Mouse (Mus musculus) kidney, adult 2 months (tissue): ENCODE results near the gene Atp11a. TPM values are rescaled to one million over a fixed set of nuclear protein-coding genes. Genes with fewer than 3 reads are reported as not detected.
A peak's percentile ranks its signal among the peaks of the same experiment; 100 is the strongest.

Experiments used
- DNase-seq: peaks from one replicate; pipeline ENCODE4 v3.0.0; 2021
- H3K27ac ChIP-seq: fragments of 200-500 bp; 2 replicates; pipeline ENCODE4 v1.5.1; 2012; ENCODE audit warnings: low read depth, low read length, control low read depth, inconsistent platforms; ENCODE audit not compliant: insufficient read depth
- H3K27me3 ChIP-seq: fragments of 200-500 bp; replicated peaks from 2 replicates; pipeline ENCODE4 v1.6.1; 2012; ENCODE audit warnings: mild to moderate bottlenecking, moderate library complexity, low read length, inconsistent platforms; ENCODE audit not compliant: control insufficient read depth, insufficient read depth
- H3K36me3 ChIP-seq: fragments of 200-500 bp; 2 replicates; pipeline ENCODE4 v1.6.1; 2012; ENCODE audit warnings: mild to moderate bottlenecking, moderate library complexity, low read length, inconsistent platforms; ENCODE audit not compliant: control insufficient read depth, insufficient read depth
- H3K4me1 ChIP-seq: fragments of 200-500 bp; 2 replicates; pipeline ENCODE4 v1.6.1; 2011; ENCODE audit warnings: low read length; ENCODE audit not compliant: control insufficient read depth, insufficient read depth
- H3K4me3 ChIP-seq: fragments of 200-500 bp; 2 replicates; pipeline ENCODE4 v1.5.1; 2011; ENCODE audit warnings: mild to moderate bottlenecking, low read depth, low read length, control low read depth; ENCODE audit not compliant: insufficient read depth
- CTCF ChIP-seq: fragments of 200-500 bp; conservative IDR thresholded peaks from 2 replicates; pipeline ENCODE4 v1.5.1; 2011; ENCODE audit warnings: low read depth, mild to moderate bottlenecking, control low read depth, low read length, moderate library complexity, mixed read lengths; ENCODE audit not compliant: insufficient read depth, insufficient read length
- POLR2A ChIP-seq: fragments of 200-500 bp; IDR thresholded peaks from one replicate; pipeline ENCODE4 v1.6.1; 2011; ENCODE audit warnings: low read depth, low read length, control low read depth
- WGBS: fragments of 180-500 bp; shearing (Covaris S2); methylation state at CpG from one replicate; pipeline ENCODE4 v1.1.7; 2018; 5-methylcytosine and 5-hydroxymethylcytosine counted together
- polyA plus RNA-seq: library from polyadenylated mRNA; depleted of rRNA; stranded (reverse); fragments of >200 nt; gene quantifications from 2 replicates; pipeline ENCODE4 v1.2.3, GENCODE M21; 2012

The Atp11a gene
- polyA plus RNA-seq, 1 experiment = 176 TPM

DNA sequence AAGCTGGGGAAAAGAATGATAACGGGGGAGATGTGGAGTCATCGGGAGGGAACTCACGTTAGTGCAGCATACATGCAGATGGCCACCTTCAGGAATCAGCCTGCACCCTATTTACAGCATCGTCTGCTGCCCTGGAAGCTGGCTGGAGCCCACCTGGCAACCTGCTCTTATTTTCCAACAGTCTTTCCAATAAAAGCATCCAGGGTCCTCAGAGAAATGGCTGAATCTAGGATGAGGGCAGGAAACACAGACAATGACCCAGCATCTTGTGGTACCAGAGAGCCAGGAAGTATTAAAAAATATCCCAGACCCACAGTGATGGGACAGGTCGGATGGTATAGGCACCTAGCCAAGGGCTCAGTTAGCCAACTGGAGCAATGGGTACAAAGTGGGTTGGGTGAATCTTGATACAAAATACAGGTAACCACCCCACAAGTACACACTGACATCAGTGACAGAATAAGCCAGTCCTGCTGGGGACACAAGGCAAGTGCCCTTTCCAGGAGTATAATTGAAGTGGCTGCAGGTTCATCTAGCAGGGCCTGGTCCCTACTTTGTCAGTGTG is 136.2 kb downstream of the Atp11a start:
- no peak for DNase-seq
- Histone ChIP-seq H3K36me3 (no peaks in the 10 kb centered on the region), H3K27ac (no peak overlapping the region), H3K27me3 (no peaks in the 10 kb centered on the region), H3K4me3 (no peak overlapping the region), H3K4me1 (peaks cover 10% of the 10 kb centered on the region)
- WGBS = 76% methylated on average over 5 of the region's 5 CpGs
- TF ChIP-seq CTCF (no peak), POLR2A (no peak)

DNA sequence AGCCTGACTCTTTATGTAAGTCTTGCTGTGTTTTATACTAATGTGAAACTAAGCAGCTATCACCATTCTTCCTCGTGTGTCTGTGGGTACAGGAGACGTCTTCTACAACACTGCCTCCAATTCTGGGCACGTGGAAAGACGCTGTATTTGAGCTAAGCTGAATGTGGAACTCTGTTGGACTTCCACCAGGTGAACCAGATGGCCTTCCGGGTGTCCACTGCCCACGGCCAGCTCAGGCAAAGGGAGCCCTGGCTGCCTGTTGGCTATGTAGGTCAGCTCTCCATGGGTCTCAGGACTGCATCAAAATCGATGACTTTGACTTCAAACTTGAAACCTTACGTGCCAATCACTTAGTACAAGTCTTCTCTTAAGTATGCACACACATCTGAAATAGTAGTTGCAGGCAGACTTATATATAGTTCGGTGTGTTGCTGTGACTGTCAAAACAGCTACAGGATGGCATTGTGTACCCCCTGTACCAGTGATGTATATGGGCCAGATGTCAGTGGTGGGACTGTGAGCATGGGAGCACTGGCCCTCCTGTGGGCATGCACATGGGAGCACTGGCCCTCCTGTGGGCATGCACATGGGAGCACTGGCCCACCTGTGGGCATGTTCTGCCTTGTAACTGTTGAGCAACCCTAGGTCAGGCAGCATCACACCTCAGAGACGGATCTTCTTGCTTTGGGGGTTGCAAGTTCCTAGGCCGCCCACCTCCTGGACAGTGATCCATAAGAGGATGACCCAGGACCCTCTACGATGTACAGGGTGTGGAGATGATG is 137.2 kb downstream of the Atp11a start:
- 84% methylated on average over 12 of the region's 12 CpGs for WGBS

DNA sequence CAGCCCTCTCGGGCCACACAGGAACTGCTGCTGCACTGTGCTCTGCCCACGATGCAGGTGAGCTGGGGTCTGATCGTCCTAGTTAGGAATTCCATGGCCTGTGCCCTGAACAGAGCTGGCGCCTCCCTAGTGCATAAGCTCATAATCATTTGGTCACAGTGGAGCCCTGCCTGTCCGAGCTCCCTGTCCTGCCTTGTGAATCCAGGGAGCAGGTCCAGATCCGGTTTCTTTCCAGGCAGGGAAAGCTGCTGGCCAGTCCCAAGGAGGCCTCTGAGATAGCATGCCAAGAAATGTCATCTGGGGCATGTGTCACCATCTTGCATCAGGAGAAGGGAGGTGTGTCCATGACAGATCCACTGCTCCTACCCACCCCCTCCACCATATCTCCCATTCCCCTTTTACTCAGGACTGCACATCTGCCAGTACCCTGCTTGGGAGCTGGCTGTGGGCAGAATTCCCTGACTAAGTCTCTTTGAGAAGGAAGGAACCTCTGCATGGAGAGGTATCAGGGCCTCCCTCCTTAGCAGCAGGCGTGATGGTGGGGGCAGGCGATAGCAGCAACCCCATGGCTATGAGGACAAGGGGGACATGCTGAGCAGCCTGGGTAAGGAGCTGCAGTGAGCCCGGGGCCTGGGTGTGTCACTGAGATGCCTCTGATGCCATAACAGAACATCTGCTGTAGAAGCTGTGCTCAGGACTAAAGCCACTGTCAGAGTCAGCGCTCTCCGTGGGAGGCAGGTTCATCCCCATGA is 138.1 kb downstream of the Atp11a start:
- Histone ChIP-seq H3K4me1 (peaks cover 23% of the 10 kb centered on the region), H3K4me3 (no peak overlapping the region), H3K36me3 (no peaks in the 10 kb centered on the region), H3K27me3 (no peaks in the 10 kb centered on the region), H3K27ac (no peak overlapping the region)
- no peak for DNase-seq
- TF ChIP-seq POLR2A (no peak), CTCF (no peak)
- 80% methylated on average over 11 of the region's 11 CpGs for WGBS

More for the DNA sequence above, 137.2 kb downstream of the Atp11a start:
- no peak for TF ChIP-seq CTCF
- Histone ChIP-seq H3K36me3 (no peaks in the 10 kb centered on the region), H3K27ac (no peak overlapping the region), H3K4me1 (peaks cover 18% of the 10 kb centered on the region), H3K27me3 (no peaks in the 10 kb centered on the region), H3K4me3 (no peak overlapping the region)
- DNase-seq = no peak

DNA sequence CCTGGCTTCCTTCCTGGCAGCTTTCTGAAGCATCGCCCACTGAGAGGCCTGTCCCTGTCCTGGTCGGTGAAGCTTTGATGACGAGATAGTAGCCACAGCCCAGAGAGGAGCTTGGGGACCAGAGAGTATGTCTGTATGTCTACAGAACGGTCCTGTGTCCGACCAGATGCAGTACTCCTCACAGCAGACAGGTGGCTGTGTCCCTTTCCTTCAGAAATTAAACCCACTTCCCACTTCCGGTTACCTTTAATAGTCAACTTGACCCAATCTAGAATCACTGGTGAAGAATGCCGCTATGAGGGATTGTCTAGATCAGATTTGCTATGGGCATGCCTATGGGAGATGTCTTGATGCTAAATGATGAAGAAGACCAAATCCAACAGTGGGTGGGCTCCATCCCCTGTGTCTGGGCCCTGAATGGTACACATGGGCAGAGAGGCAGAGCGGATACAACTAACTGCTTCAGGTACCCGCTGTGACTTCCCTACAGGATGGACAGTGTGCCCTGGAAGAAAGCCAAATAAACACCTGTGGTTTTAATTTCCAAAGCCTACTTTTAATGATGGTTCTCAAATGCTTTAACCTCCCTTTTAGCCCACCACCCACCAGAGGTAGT is 138.8 kb downstream of the Atp11a start:
- Histone ChIP-seq H3K36me3 (no peaks in the 10 kb centered on the region), H3K27me3 (no peaks in the 10 kb centered on the region), H3K4me1 (peaks cover 23% of the 10 kb centered on the region), H3K4me3 (no peak overlapping the region), H3K27ac (no peak overlapping the region)
- TF ChIP-seq CTCF (no peak; the same call in 1 of the 2 replicates), POLR2A (no peak)
- 61% methylated on average over 9 of the region's 9 CpGs for WGBS
- no peak for DNase-seq

DNA sequence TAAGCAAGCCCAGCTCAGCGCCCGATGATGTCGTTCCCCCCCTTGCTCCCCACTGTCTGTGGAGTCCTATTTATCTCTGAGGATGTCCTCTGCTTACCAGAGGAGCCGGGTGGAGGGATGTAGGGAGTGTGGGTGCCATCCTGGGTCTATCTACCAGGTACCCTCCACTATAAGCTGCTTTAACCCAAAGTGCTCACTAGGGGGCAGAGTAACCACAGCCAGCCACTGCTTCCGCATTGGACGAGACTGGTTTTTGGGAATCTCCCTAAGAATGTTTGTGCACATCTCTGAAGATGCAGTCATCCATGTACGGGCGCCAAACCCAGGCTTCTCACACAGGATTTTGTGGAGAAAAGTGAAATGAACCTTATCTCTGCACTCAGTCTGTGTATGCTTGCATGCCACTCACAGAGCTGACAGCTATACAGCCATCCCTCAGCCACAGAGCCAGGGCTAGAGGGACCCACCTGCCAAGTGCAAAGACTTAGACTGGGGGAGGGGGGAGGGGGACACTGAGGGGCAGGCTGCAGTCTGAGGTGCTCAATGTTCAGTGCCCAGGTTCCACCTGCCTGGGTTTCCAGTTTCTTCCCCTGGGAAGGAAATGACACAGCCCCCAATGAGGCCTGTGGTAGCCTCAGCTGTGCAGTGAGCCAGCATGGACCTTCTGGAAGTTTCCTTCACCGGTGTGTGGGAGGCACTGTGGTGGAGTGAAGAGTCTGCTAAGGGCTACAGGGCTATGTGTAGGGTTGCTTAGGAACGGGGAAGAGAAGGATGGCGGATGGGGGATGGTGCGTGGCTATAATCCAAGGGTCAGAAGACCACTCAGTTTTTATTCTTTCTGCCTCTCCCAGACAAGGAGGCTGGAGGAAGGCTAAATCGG is 139.9 kb downstream of the Atp11a start:
- Histone ChIP-seq H3K27me3 (no peaks in the 10 kb centered on the region), H3K4me1 (peaks cover 23% of the 10 kb centered on the region), H3K27ac (no peak overlapping the region), H3K36me3 (no peaks in the 10 kb centered on the region), H3K4me3 (no peak overlapping the region)
- 35% methylated on average over 13 of the region's 13 CpGs for WGBS
- TF ChIP-seq CTCF (peak; percentile 84), POLR2A (no peak)
- DNase-seq = peak; percentile 76

DNA sequence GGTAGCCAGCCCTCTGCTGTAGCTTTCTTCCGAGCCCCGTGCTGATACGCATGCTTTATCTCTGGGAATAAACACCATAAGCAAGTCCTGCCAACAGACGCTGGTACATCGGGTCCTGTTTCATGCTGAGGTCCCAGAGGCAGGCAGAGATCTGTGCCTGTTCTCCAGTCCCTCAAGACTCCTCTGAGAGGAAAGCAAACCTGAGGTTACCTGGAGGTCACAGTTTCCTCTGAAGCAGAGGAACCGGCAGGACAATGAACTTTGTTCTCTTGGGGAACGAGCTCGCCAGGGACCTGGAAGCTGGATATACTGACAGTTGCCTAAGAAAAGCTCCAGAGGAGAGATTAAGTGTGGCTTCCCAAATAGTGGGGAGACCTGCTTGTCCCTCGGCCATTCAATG is 141.0 kb downstream of the Atp11a start:
- Histone ChIP-seq H3K27ac (peak overlapping the region; percentile 66), H3K27me3 (no peaks in the 10 kb centered on the region), H3K36me3 (no peaks in the 10 kb centered on the region), H3K4me3 (no peak overlapping the region), H3K4me1 (peaks cover 23% of the 10 kb centered on the region)
- peak; percentile 78 for DNase-seq
- TF ChIP-seq CTCF (no peak), POLR2A (no peak)
- 31% methylated on average over 9 of the region's 9 CpGs for WGBS
